Mouse (Mus musculus) intestine, embryonic 14.5 days (tissue): ENCODE results near the gene Vmp1. TPM values are rescaled to one million over a fixed set of nuclear protein-coding genes. Genes with fewer than 3 reads are reported as not detected.
A peak's percentile ranks its signal among the peaks of the same experiment; 100 is the strongest.

ENCODE experiments used
- ATAC-seq: fragments of 200-750 bp; cut with Nextera tagmentation; replicated peaks from 2 replicates; pipeline ENCODE4 v1.8.0; 2017; ENCODE audit warnings: low read depth, moderate number of reproducible peaks, moderate TSS enrichment, moderate library complexity; ENCODE audit not compliant: low FRiP score, low TSS enrichment
- DNase-seq: peaks from one replicate; pipeline ENCODE4 v3.0.0-alpha.2; 2018; ENCODE audit warnings: low spot score
- H3K27ac ChIP-seq: fragments of 300-500 bp; sonication (generic); 2 replicates; pipeline ENCODE4 v1.5.1; 2014; ENCODE audit warnings: low read depth, mild to moderate bottlenecking, control low read depth
- H3K27me3 ChIP-seq: fragments of 300-500 bp; sonication (generic); replicated peaks from 2 replicates; pipeline ENCODE4 v1.6.1; 2014; ENCODE audit warnings: low read length, control low read depth; ENCODE audit not compliant: control insufficient read depth, insufficient read depth
- H3K36me3 ChIP-seq: fragments of 300-500 bp; sonication (generic); 2 replicates; pipeline ENCODE4 v1.6.1; 2014; ENCODE audit warnings: low read length, control low read depth; ENCODE audit not compliant: control insufficient read depth, insufficient read depth
- H3K4me1 ChIP-seq: fragments of 300-500 bp; sonication (generic); replicated peaks from 2 replicates; pipeline ENCODE4 v1.6.1; 2014; ENCODE audit warnings: low read length, control low read depth, mixed read lengths; ENCODE audit not compliant: control insufficient read depth, insufficient read depth
- H3K4me2 ChIP-seq: fragments of 300-500 bp; sonication (generic); 2 replicates; pipeline ENCODE4 v1.6.1; 2014; ENCODE audit warnings: low read length
- H3K4me3 ChIP-seq: fragments of 300-500 bp; sonication (generic); 2 replicates; pipeline ENCODE4 v1.5.1; 2014; ENCODE audit warnings: low read depth, low read length, control low read depth, mixed read lengths
- H3K9ac ChIP-seq: fragments of 300-500 bp; sonication (generic); 2 replicates; pipeline ENCODE4 v1.6.1; 2014; ENCODE audit warnings: mild to moderate bottlenecking, low read length
- H3K9me3 ChIP-seq: fragments of 300-500 bp; sonication (generic); 2 replicates; pipeline ENCODE4 v1.6.1; 2016; ENCODE audit warnings: low read length, control low read depth; ENCODE audit not compliant: control insufficient read depth
- whole genome bisulfite sequencing: fragments of 180-500 bp; shearing (Covaris S2); extraction: QIAGEN DNeasy Blood & Tissue Kit; methylation state at CpG from one replicate; pipeline ENCODE4 v1.1.7; 2014; 5-methylcytosine and 5-hydroxymethylcytosine counted together
- polyA plus RNA-seq: library from polyadenylated mRNA; unstranded; fragments of >200 nt; fragmentation: Nextera tagmentation; extraction: Ambion mirVana; gene quantifications from 2 replicates; pipeline ENCODE4 v1.2.1, GENCODE M21; 2014

Gene Vmp1
- polyA plus RNA-seq, 1 experiment from 2014 or later, result 133 TPM

DNA sequence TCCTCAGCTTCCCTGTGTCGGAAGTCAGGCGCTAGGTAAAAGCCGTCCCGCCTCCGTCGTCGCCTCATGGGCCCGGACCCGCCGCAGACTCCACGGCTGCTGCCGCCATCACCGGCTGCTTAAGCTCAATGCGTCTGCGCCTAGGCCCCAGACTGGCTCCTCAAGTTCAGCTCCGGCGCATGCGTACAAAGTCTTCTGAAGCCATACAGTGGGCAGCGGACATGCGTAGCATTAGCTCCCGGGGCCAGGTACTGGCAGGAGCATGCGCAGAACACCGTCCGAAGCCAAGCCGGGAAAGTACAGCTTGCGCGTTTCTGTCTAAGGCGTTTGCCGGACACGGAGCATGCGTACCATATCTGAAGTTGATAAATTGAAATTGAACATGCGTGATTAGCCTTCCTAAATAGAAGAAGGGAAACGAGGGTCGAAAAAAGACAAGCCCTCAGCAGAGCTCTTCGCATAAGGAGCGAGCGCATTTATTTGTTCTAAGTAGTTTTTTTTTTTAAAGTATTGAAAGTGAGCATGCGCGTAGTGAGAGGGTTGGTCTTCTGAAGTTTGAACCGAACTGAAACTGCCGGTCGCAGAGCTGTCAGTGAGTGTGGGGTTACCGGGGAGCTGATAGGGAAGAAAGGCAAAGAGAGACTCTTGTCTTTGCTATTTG lies 138.9 kb downstream of the Vmp1 start, which contains the start of the genes Rps6kb1 and Tubd1:
TSS of gene Rps6kb1 (minus strand) at position 167 of the 661 bp plus-strand sequence.
TSS of gene Tubd1 (plus strand) at position 353 of the 661 bp plus-strand sequence.
- ATAC-seq, result peak; percentile 99
- Histone ChIP-seq H3K27me3 (no peaks in the 10 kb centered on the region), H3K36me3 (peaks cover 5% of the 10 kb centered on the region; the same call in 1 of the 2 replicates), H3K4me2 (peak within 1 kb of the TSS; percentile 65), H3K9me3 (no peaks in the 10 kb centered on the region), H3K4me3 (peak within 1 kb of the TSS; percentile 65), H3K9ac (peak within 1 kb of the TSS; percentile 90), H3K4me1 (peaks cover 18% of the 10 kb centered on the region), H3K27ac (peak within 1 kb of the TSS; percentile 77; the same call in 1 of the 2 replicates)
- peak; percentile 96 for DNase-seq
- under 1% methylated on average over 43 of the region's 43 CpGs for WGBS

DNA sequence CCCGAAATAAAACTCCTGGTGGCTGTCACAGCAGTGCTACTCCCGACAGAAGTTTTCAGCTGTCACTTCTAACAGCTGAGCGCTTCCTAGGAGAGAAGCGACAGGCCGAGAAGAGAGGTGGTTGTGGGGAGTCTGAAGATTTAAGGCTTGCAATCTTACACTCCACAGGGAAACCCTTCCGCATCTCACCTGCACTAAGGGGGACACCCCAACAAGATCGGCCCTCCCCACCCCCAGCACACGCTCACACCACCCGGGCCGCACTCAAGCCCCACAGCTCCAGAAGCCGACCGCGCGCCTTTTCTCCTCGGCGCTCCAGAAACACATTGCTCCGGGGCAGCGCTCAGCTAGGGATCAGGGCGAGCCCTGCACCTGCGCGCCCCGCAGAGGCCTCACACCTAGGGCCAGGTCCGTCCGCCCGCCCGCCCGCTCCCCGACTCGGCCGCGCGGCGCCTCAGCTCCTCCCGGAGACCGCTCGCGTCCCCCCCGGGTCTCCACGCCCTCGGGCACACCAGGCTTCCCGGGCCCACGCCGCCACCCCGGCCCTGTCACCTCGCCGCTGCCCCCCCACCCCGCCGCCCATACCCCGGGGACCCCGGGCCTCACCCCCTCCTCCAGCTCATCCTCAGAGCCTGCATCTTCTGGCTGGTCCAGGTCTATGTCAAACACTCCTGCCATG lies 139.5 kb downstream of the Vmp1 start:
- Histone ChIP-seq H3K36me3 (peaks cover 4% of the 10 kb centered on the region; the same call in 1 of the 2 replicates), H3K27ac (peak overlapping the region; percentile 77; the same call in 1 of the 2 replicates), H3K4me1 (peaks cover 18% of the 10 kb centered on the region), H3K9ac (peak overlapping the region; percentile 90), H3K9me3 (no peaks in the 10 kb centered on the region), H3K4me2 (peak overlapping the region; percentile 65), H3K4me3 (peak overlapping the region; percentile 65), H3K27me3 (no peaks in the 10 kb centered on the region)
- peak; percentile 77 for ATAC-seq
- 2% methylated on average over 39 of the region's 50 CpGs for WGBS
- no peak for DNase-seq

DNA sequence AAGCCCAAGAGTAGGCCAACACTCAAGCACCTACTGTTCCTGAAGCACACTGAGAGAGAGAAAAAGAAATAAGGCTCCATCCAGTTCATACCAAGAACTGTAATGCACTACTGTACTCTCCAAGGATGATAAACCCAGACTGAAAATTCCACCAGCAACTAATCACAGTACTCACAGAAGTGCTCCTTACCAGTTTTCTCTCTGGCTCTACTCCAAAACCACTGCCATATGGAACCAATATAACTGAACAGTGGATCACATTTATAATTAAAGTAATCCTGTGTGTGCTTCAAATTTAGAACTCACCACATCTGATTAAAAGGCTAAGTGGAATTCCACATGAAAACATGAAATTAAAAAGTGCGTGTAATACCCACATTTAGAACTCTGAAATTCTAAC lies 140.8 kb downstream of the Vmp1 start:
- ATAC-seq, result no peak
- H3K4me2 ChIP-seq, result peak overlapping the region; percentile 65
- H3K9me3 ChIP-seq, result no peaks in the 10 kb centered on the region
- H3K9ac ChIP-seq, result 0 out of 2 replicates have a peak overlapping the region, but pooled peaks have one; percentile 6
- peaks cover 18% of the 10 kb centered on the region for H3K4me1 ChIP-seq
- 92% methylated on average over 1 of the region's 1 CpGs for WGBS
- no peak overlapping the region for H3K27ac ChIP-seq
- no peaks in the 10 kb centered on the region for H3K36me3 ChIP-seq
- DNase-seq, result no peak
- no peaks in the 10 kb centered on the region for H3K27me3 ChIP-seq
- H3K4me3 ChIP-seq, result no peak overlapping the region

DNA sequence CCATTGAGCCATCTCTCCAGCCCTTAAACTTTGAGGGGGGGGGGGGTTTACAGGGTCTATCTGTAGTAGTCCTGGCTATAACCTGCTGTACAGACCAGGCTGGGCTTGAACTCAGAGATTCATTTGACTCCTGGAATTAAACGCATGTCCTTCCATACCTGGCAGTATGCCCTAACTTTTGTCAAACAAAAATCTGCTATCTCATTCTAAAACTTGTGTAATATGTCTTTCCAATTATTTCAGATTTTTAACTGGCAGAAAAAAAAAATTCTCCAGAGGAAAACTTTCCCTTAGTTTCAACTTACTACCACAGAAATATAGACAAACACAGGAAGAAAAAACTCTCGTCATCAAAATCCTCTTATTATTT lies 143.2 kb downstream of the Vmp1 start:
- H3K36me3 ChIP-seq, result no peaks in the 10 kb centered on the region
- no peak overlapping the region for H3K9ac ChIP-seq
- no peak overlapping the region for H3K27ac ChIP-seq
- no peak overlapping the region for H3K4me2 ChIP-seq
- ATAC-seq, result no peak
- H3K4me1 ChIP-seq, result peaks cover 13% of the 10 kb centered on the region
- 88% methylated on average over 2 of the region's 2 CpGs for WGBS
- H3K4me3 ChIP-seq, result no peak overlapping the region
- H3K9me3 ChIP-seq, result no peaks in the 10 kb centered on the region
- DNase-seq, result no peak
- H3K27me3 ChIP-seq, result no peaks in the 10 kb centered on the region

DNA sequence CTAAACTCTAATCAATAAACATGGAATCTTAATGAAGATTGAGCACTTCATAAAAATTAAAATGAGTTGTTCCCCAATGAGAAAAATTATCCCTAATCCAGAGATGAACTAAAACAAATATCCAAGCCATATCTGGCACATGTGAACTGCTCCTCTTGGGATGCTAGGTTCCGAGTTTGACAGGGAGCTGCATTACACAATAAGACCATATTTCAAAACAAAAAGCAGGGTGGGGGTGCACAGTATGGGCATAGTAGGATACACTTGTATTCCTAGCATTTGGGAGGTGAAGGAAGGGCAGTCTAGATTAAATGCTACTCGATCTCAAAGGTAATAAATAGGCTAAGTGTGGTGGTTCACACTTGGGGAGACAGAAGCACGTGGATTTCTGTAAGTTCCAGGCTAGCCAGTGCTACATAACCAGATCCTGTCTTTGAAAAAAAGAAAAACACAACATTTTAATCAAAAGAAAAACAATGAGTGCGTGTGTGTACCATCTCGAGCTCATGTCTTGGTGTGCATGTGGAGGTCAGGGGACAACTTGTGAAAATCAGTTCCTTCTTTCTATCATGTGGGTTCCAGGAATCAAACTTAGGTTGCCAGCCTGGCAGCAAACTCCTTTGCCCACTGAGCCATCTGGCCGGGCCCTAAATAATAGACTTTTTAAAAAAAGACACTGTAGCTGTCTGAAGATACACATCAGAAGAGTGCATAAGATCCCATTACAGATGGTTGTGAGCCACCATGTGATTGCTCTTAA lies 143.7 kb downstream of the Vmp1 start:
- Histone ChIP-seq H3K4me3 (no peak overlapping the region), H3K9me3 (no peaks in the 10 kb centered on the region), H3K4me1 (peaks cover 11% of the 10 kb centered on the region), H3K9ac (no peak overlapping the region), H3K27me3 (no peaks in the 10 kb centered on the region), H3K4me2 (no peak overlapping the region), H3K27ac (no peak overlapping the region), H3K36me3 (0 out of 2 replicates have a peak, but pooled peaks cover under 1% of the 10 kb centered on the region)
- ATAC-seq (no peak), DNase-seq (no peak)
- WGBS, result 93% methylated on average over 6 of the region's 6 CpGs

DNA sequence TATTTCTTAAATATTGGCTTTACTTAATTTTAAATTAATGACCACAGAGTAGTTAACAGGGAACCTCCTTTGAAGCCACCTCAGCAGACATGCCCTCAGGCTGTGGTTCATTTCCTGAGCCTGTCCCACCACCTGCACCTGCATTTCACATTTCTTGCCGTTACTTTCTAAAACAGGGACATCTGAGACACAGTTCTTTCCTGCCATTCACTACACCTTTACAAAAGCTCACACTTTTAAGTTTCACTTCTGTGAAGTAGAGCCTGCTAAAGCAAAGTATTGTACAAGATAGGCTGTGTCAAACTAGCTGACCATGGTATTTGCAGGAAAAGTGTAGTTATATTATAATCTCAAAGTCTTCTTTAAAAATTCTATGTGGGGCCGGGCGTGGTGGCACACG lies 144.8 kb downstream of the Vmp1 start:
- no peak for ATAC-seq
- DNase-seq, result no peak
- no peak overlapping the region for H3K4me3 ChIP-seq

DNA sequence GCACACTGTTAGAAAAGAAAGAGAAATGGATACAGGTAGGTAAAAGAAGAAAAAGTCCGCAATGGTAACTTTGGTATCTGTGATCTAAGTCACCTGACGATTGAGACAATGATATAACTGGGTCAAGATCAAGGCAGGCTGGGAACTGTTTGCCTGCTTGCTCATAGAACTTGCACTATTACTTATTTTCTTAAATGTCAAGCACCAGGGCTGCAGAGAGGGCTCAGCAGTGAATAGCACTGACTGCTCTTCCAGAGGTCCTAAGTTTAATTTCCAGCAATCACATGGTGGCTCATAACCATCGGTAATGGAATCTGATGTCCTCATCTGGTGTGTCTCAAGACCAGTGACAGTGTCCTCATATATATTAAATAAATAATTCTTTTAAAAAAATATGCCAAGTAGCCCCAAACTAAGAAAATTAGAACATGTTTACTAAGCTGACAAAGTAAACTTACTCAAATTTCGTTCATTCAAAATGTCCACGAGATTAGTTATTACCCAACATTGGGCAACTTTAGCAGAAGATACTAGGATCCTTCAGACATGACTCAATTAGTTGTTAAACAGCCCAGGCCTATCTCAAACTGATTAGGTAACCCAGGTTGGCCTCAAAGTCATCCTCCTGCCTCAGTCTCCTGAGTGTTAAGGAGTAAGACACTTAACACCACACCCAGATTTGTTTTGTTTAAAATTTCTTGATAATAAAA lies 149.3 kb downstream of the Vmp1 start:
- Histone ChIP-seq H3K27ac (no peak overlapping the region), H3K9ac (no peak overlapping the region), H3K4me1 (no peaks in the 10 kb centered on the region), H3K4me2 (no peak overlapping the region), H3K36me3 (peaks cover 46% of the 10 kb centered on the region), H3K27me3 (no peaks in the 10 kb centered on the region), H3K9me3 (no peaks in the 10 kb centered on the region), H3K4me3 (no peak overlapping the region)
- no peak for DNase-seq
- WGBS, result 92% methylated on average over 5 of the region's 5 CpGs
- ATAC-seq, result no peak

More for the DNA sequence above, 144.8 kb downstream of the Vmp1 start:
- H3K4me2 ChIP-seq, result no peak overlapping the region
- H3K9ac ChIP-seq, result no peak overlapping the region
- no peaks in the 10 kb centered on the region for H3K27me3 ChIP-seq
- H3K27ac ChIP-seq, result no peak overlapping the region
- peaks cover 11% of the 10 kb centered on the region; the same call in 1 of the 2 replicates for H3K36me3 ChIP-seq
- no peaks in the 10 kb centered on the region for H3K9me3 ChIP-seq
- peaks cover 11% of the 10 kb centered on the region for H3K4me1 ChIP-seq
- 98% methylated on average over 4 of the region's 4 CpGs for WGBS
